Mouse (Mus musculus) megakaryocyte, embryonic 14.5 days (primary cell): ENCODE data around the gene Abhd14b.

Source experiments
- FLI1 ChIP-seq: IDR thresholded peaks from 2 replicates; pipeline ENCODE4 v1.6.1; 2012; ENCODE audit warnings: low read length, inconsistent platforms, mixed read lengths
- GATA1 ChIP-seq: IDR thresholded peaks from 3 replicates; pipeline ENCODE4 v1.6.1; 2012; ENCODE audit warnings: mixed read lengths, low read length, inconsistent platforms, borderline replicate concordance

GRCm38 (mm10) chr9:106429221-106430014, 17.8 kb upstream of the Abhd14b start, which contains the start of gene Rpl29:
- TF ChIP-seq FLI1, result no peak
- TF ChIP-seq GATA1, result no peak
